Mouse (Mus musculus): ENCODE measurements around the gene Pola2.

Pola2 gene

GRCm38 (mm10) chr19:5937095-5937835 lies 26.7 kb downstream of the Pola2 start:
- DNase-seq (ENCODE audit: low spot score in 2 of 2) = no peak

GRCm38 (mm10) chr19:5935691-5936090 lies 28.3 kb downstream of the Pola2 start:
- no peak for DNase-seq (ENCODE audit: low spot score in 2 of 2)

GRCm38 (mm10) chr19:5935266-5935665 lies 28.7 kb downstream of the Pola2 start:
- no peak for DNase-seq (ENCODE audit: low spot score in 2 of 2)

DNA sequence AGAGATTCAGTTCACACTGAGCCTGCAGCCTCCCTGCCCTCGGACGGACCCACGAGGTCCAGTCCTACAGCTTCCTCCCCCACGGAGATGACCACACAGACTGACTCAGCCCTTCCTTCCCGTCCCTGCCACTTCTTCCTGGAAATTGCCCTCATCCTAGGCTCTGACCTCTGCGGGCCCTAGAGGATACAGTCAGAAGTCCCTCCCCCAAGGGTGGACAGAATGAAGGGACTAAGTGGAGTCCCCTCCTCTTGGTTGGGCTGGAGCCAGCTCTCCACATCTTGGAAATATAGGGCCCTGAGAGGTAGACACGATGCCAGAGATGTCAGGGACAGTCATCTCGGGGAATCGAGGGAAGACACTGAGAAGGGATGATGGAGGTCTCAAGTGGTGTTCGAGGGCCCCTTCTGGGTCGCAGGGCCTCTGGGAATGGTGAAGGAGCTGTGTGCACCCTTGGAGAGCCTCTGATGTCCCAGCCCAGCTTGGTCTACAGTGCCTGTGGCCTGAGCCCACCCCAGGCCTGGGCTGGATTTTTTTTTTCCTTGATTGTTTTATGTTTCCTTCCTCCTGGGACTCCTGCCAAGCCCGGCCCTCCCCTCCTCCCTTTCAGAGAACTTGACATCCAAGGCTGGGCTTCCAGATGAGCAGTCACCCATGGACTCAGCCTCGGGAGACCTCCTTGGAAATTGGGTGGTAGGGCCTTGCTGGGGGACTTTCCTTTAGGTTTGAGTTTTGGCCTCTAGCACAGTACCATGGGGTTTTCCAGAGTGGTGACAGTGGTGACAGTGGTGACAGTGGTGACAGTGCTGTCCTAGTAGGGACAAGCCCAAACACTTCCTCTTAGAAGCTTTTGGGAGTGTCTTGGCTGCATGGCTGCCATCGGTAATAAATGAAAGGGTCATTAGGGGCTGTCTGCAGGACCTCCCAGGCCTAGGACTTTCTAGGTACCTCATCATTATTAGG lies 34.1 kb downstream of the Pola2 start:
- DNase-seq (ENCODE audit: low spot score in 2 of 2) = no peak

DNA sequence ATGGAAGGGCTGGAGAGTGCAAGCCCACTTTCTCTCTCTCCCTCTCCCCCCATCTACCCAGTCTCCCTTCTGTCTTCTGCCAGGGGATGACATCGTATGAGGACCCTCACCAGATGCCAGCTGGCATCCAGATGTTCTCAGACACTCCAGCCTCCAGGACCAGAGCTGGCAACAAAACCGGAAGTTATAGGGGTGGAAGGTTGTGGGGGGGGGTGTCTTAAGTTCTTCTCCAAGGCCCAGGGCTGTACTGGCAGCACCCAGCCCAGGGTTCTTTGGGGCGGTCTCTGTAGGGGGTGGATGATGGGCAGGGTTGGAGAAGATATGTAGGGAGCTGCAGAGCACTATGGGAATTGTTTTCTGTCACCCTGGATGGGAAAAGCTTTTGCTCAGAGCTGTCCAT lies 35.5 kb downstream of the Pola2 start:
- DNase-seq (ENCODE audit: low spot score in 2 of 2) = no peak

- no peak for DNase-seq (ENCODE audit: low spot score in 2 of 2)
Measured at GRCm38 (mm10) chr19:5928104-5928503, 35.9 kb downstream of the Pola2 start.

GRCm38 (mm10) chr19:5927532-5927931 lies 36.5 kb downstream of the Pola2 start:
- DNase-seq (ENCODE audit: low spot score in 2 of 2) = no peak

DNA sequence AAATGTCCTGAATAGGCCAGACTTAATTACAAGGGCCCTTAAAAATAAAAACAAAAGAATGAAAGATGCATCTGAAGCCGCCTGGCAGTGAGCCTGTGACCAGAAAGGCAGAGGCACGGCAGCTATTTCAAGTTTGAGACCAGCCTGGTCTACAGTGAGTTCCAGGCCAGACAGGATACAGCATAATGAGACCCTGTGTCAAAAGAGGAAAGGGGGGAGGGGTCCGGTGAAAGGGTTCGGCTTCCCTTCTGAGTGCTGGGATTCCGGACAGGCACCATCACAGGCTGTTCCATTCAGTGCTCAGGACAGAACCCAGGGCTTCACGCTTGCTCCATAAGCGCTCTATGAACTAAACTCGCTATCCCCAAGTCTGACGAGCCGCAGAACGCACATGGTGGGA lies 37.0 kb downstream of the Pola2 start:
- no peak for DNase-seq (ENCODE audit: low spot score in 2 of 2)

DNA sequence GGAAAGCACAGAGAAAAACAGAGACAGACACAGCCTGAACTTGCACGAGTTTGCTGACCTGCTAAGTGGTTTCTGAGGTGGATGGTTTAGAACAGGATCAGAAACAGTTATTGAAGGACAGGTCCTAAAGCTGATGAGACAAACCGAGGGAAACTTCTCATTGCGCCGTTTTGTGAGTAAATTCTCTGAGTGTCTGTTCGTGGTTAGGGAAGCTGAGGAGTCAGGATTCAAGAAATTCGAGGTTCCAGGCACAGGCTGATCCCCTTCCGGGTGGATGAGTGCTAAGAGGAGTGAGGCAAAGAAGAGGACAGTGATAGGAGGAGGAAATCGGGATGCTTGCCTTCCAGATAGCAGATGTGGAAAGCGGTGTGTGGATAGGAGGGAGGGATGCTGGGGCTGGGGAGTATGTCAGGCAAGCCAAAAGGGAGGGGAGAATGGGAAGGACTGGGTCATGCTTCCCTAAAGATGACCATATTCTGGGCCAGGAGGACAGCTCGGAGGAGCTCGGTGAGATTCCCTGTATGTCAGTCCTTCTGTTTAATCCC lies 38.6 kb downstream of the Pola2 start:
- no peak for DNase-seq (ENCODE audit: low spot score in 2 of 2)

DNA sequence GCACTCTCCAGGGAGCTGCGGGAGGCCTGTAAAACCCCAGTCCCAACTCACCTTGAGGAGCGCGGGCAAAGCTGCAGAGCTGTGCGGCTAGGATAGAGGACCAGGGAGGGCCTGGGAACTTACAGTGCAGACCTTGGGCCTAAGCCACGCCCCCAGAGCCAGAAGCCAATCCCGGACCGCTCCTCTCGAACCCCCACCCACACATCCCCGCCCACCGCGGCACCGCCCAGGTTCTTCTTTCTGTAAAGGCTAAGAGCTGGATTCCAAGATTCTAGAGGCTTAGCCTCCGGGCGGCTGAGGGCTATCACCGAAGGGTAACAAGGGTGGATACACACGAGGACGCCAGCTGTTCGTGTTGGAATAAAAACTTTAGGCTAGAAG lies 39.3 kb downstream of the Pola2 start, which contains the start of gene Cdc42ep2:
Gene Cdc42ep2 (minus strand): TSS at position 104 of the 381 bp plus-strand sequence.
- DNase-seq (ENCODE audit: low spot score in 2 of 2) = peak; percentile 95 to 96

DNA sequence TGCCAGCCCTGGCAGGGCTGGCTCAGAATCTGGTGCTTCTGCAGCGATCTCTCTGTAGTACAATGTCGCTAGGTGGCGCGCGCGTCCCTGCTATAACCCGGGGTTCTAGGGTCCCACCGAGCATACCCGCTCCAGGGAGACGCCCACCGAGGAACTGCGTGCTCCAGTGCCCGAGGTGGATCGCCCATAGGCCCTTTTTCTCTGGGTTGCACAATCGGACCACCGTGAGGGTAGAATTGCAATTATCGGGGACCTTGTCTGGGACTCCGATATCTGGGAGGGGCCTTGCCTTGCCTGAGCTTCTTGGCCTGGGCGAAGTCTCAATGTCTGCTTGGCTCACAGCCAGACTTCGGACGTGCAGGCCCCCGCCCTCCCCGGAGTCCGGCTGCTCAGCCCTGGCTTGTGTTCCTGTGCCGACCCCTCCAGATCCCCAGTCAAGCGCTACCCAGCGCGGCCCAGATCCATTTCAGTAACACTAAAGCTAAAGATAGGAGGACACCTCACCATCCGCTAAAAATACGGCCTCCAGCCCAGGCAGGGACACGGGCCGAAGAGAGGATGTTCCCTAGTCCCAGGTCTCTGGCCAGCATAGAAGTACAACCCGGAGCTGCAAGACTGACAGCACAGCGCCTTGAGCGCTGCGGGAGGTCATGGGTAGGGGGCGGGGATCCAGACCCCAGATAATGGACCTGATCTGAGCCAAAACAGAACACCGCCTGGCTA lies 39.9 kb downstream of the Pola2 start:
- DNase-seq (ENCODE audit: low spot score in 2 of 2) = peak; percentile 92 to 95

- DNase-seq (ENCODE audit: low spot score in 2 of 2) = no peak
Measured at GRCm38 (mm10) chr19:5922963-5923362, 41.0 kb downstream of the Pola2 start.

DNA sequence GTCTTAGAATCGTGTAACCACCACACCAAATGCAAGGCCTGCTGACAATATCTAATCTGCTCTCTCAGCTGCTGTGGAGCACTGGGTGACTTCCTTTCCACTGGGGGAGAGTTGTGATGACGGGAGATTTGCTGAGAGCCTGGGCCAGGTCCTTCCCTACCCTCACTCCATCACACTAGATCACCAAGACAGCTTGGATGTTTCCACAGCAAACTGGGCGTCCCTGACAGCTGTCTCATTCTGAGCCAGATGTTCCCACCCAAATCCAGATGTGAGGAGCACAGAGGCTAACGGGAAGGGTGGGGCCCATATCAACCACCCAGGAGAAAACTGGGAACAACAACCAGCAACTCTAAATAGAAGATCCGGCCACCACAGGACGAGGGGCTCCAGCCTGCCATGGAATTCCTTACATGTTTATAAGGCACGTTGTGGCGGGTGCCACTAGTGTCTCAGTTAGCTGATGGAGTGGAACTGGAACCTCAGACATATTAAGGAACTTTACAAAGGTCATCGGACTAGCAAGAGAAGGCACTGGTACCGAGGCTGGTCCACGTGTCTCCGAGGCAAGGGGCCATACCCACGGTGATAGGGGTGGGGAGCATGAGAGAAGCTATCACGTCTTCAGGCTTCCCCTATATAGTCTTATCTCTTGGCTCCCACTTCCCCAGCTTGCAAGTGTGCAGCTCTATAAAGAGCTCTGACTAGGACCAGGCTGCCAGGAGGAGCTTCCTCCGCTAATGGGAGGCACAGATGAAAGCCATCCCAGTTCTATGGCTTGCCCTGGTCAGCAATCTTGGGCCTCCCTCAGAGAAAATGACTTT lies 41.7 kb downstream of the Pola2 start:
- DNase-seq (ENCODE audit: low spot score in 2 of 2) = no peak

GRCm38 (mm10) chr19:5921715-5922114 lies 42.3 kb downstream of the Pola2 start:
- no peak for DNase-seq (ENCODE audit: low spot score in 2 of 2)

DNA sequence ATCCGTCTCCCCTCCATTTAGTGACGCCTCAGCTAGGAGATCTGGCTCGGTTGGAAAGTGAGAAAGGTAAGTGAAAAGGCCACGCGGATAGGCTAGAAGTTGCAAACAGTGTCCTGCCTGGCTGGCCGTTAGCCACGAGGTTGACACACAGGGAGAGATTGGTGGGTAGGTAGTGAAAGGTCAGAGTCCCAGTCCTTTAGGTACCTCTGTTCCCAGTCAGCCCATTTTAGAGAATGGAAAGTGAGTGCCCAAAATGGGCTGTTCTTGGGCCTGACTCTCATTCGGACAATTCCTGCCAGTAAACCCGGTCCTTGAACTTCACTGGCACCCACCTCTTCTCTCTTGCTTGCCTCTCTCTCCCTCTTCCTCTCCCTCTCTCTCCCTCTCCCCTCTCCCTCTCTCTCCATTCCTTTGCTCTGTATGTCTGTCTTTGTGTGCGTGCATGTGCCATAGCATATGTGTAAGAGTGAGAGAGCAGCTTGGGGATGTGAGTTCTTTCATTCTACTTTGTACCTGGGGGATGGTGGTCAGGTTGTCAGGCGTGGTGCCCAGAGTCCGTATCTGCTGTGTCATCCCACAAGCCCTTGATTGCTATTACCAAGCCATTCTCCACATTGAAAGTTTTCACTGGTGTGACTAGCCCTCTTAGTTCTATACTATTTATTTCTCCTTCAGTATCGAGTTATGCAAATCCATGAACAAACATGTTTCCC lies 50.8 kb downstream of the Pola2 start, which contains the start of gene Dpf2:
Gene Dpf2 (minus strand): TSS at position 4 of the 713 bp plus-strand sequence.
- no peak for DNase-seq (ENCODE audit: low spot score in 2 of 2)

DNA sequence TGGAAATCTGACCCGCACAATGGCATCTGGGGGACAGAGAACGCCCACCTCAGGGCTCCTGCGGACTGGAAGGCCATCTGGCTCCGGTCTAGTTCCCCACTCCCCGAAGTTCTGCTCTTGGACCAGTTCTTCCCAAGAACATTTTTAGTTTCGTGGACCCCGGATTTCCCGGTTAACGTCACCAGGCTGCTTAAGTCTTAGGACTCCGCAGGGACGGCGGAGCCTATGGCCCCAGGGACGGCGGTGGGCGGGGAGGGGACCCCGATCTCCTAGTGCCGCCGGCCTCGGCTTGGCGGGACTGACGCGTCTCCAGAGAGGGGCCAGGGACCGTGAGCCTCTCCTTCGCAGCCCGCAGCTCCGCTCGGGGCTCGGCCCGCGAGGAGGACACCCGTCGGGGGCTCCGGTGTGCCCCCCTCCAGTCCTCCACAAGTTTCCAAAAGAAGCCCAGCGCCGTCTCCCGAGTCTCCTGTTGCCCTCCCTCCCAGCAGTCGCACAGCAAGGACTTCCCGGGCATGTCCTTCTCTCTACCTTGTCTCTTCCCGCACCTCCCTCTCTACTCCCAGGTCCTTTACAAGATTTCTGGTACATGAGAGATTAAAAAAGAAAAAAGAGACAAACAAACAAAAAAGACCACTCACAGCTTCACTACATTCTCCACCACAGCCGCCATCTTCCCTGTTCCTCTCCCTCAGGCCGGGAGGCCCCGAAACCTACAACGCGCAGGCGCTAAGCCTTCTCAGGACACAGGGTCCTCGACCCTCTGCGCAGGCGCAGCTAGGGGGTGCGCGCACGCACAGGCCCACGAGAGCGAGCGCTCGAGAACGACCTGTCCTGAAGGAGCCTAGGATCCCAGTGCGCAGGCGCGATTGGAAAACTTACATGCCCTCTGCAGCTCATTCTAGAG lies 51.6 kb downstream of the Pola2 start:
- DNase-seq (ENCODE audit: low spot score in 2 of 2) = peak; percentile 99 to 100

- DNase-seq (ENCODE audit: low spot score in 2 of 2) = no peak
Measured at GRCm38 (mm10) chr19:5911430-5912102, 52.4 kb downstream of the Pola2 start.

DNA sequence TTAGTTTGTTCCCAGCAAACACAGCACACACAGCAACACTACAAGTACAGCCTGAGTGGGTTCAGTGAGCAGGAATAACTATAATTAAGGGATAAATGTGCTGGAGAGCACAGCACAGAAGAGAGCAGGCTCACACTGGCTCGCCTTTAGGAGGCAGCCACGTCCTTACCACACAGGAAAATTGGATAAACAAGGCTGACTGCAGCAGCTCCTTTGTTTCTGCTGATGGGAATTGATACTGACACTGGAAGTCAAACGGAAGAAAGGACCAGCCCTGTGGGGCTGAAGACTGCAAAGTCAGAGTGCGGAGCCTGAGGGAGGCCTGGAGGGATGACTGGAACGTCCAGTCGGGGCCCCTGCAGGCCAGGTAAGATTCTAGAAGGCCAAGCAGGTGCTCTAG lies 53.8 kb downstream of the Pola2 start:
- no peak for DNase-seq (ENCODE audit: low spot score in 2 of 2)

- no peak for DNase-seq (ENCODE audit: low spot score in 2 of 2)
Measured at GRCm38 (mm10) chr19:5907275-5907674, 56.7 kb downstream of the Pola2 start.
